8 mouse cellular contexts compared by ENCODE assay signal in the genomic region with DNA sequence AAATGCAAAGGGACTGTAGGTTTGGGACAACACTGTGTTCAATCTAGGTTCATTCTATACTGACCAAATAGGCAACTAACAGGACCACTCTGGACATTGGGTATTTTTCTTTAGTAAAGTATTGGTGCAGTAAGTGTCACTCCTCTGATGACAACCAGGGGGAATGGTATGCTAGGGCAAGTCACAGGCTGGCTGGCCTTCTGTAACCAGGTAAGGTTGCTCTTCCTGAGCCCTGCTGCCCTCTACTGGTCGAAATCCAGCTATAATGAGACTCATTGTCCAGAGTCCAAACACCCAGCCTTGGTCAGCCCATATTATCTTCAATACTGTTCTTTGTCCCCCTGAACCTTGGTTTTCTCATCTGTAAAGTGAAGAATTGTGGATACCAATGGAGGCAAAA. TPM values are rescaled to one million over a fixed set of nuclear protein-coding genes. Genes with fewer than 3 reads are reported as not detected.
DNase-seq lines count a peak whose midpoint lies in the region; ATAC-seq and TF ChIP-seq lines count a peak whose summit lies in the region.
"Had no signal": no experiment of that assay in that cellular context is flagged by ENCODE, and none has a peak within 500 bp of the region (broad histone marks: within the 10 kb centered on the region; RNA-seq: fewer than 3 reads in every experiment).

No protein-coding gene starts in this region.

- H3ac ChIP-seq in C2C12 (ENCODE audit: control insufficient read depth, insufficient read length, low read depth): no peak overlapping the region

- peak; percentile 72; the same call in 1 of the 2 replicates for ATAC-seq in liver, embryonic 16.5 days (ENCODE audit: low read depth)

- H3K4me1 ChIP-seq in kidney, adult 2 months (ENCODE audit: control insufficient read depth, insufficient read depth, low read length): no peaks in the 10 kb centered on the region
- 0 out of 2 replicates have a peak, but pooled peaks cover 3% of the 10 kb centered on the region for H3K4me1 ChIP-seq in liver, embryonic 16.5 days (ENCODE audit: control insufficient read depth, low read depth, low read length)
- H3K4me1 ChIP-seq: neural tube, embryonic 13.5 days had no signal

- H3K27me3 ChIP-seq in C2C12 (ENCODE audit: control insufficient read depth, insufficient read depth, insufficient read length): no peaks in the 10 kb centered on the region
- no peaks in the 10 kb centered on the region for H3K27me3 ChIP-seq in kidney, adult 2 months (replicated peaks; ENCODE audit: control insufficient read depth, insufficient read depth, low read length)
- H3K27me3 ChIP-seq in liver, embryonic 16.5 days (ENCODE audit: control insufficient read depth, insufficient read depth, low read depth, low read length): no peaks in the 10 kb centered on the region
- H3K27me3 ChIP-seq: neural tube, embryonic 13.5 days had no signal

- DNase-seq in 416B (ENCODE audit: low read depth): peak; percentile 83
- DNase-seq in c-Kit-positive CD71-positive TER-119-positive erythroid progenitor cells, embryonic 14.5 days (ENCODE audit: low spot score): peak; percentile 57
- DNase-seq in gastrocnemius, adult 2 months: peak; percentile 74
- DNase-seq in kidney, adult 2 months: peak; percentile 84
- DNase-seq in right cerebral cortex, postnatal 4 days: peak; percentile 37

- intact Hi-C loops in gastrocnemius, adult 2 months (cut with DNase I): loop anchor here (2.0 kb wide), 1 partner anchor 78 kb away; no protein-coding TSS in a partner anchor

- no peak overlapping the region for H3K4me2 ChIP-seq in liver, embryonic 16.5 days (ENCODE audit: low read depth, low read length)
- H3K4me2 ChIP-seq: neural tube, embryonic 13.5 days had no signal

- no peaks in the 10 kb centered on the region for H3K36me3 ChIP-seq in C2C12 (ENCODE audit: control insufficient read depth, insufficient read depth)
- H3K36me3 ChIP-seq in kidney, adult 2 months (ENCODE audit: control insufficient read depth, insufficient read depth, low read length): no peaks in the 10 kb centered on the region
- no peaks in the 10 kb centered on the region for H3K36me3 ChIP-seq in liver, embryonic 16.5 days (ENCODE audit: control insufficient read depth, insufficient read depth)
- H3K36me3 ChIP-seq: neural tube, embryonic 13.5 days had no signal

- H3K9ac ChIP-seq in liver, embryonic 16.5 days (ENCODE audit: low read depth, low read length): no peak overlapping the region
- H3K9ac ChIP-seq: neural tube, embryonic 13.5 days had no signal

- H3K79me3 ChIP-seq in C2C12 (ENCODE audit: low read depth): no peaks in the 10 kb centered on the region

- H3K9me3 ChIP-seq in liver, embryonic 16.5 days (replicated peaks; ENCODE audit: control insufficient read depth, low read length): no peaks in the 10 kb centered on the region
- H3K9me3 ChIP-seq: neural tube, embryonic 13.5 days had no signal

- peak; percentile 45 for TF ChIP-seq CTCF in C2C12 (IDR thresholded peaks at IDR 0.05; ENCODE audit: control insufficient read depth, insufficient read depth, insufficient read length)
- peak; percentile 87 for TF ChIP-seq CTCF in gastrocnemius, adult 2 months (IDR thresholded peaks at IDR 0.05)
- peak; percentile 97 for TF ChIP-seq CTCF in kidney, adult 2 months (conservative IDR thresholded peaks at IDR 0.05; ENCODE audit: insufficient read depth, insufficient read length, low read depth, low read length)

- TF ChIP-seq POLR2A in kidney, adult 2 months (IDR thresholded peaks at IDR 0.05; ENCODE audit: low read depth, low read length): no peak

- WGBS in kidney, adult 2 months: 0% methylated on average over 1 of the region's 1 CpGs
- 0% methylated on average over 1 of the region's 1 CpGs for WGBS in liver, embryonic 16.5 days (ENCODE audit: insufficient replicate concordance)

- H3K79me2 ChIP-seq in C2C12 (ENCODE audit: control insufficient read depth, insufficient read depth): no peaks in the 10 kb centered on the region

- H3K4me3 ChIP-seq in C2C12 (ENCODE audit: insufficient read depth, poor library complexity, severe bottlenecking): no peak overlapping the region
- no peak overlapping the region for H3K4me3 ChIP-seq in gastrocnemius, adult 2 months
- H3K4me3 ChIP-seq in kidney, adult 2 months (ENCODE audit: insufficient read depth, low read depth, low read length): no peak overlapping the region
- H3K4me3 ChIP-seq in liver, embryonic 16.5 days (ENCODE audit: low read depth, low read length): no peak overlapping the region
- H3K4me3 ChIP-seq: neural tube, embryonic 13.5 days had no signal

- no peak overlapping the region for H3K27ac ChIP-seq in gastrocnemius, adult 2 months
- no peak overlapping the region for H3K27ac ChIP-seq in kidney, adult 2 months (ENCODE audit: insufficient read depth, low read depth, low read length)
- H3K27ac ChIP-seq in liver, embryonic 16.5 days (ENCODE audit: low read length): no peak overlapping the region
- H3K27ac ChIP-seq: neural tube, embryonic 13.5 days had no signal

TF ChIP-seq in C2C12, 6 proteins besides CTCF, POLR2A, EP300 and RAD21:
- TF ChIP-seq MYOG (IDR thresholded peaks at IDR 0.05; ENCODE audit: control insufficient read depth, extremely low read depth, insufficient read length): no peak
- TF ChIP-seq USF1 (IDR thresholded peaks at IDR 0.05; ENCODE audit: low read depth): no peak
- TF ChIP-seq MAX (IDR thresholded peaks at IDR 0.05): no peak
- TF ChIP-seq CEBPB (IDR thresholded peaks at IDR 0.05; ENCODE audit: low read depth): no peak
- no peak for TF ChIP-seq FOSL1 (IDR thresholded peaks at IDR 0.05; ENCODE audit: insufficient read depth, low read length, poor library complexity, severe bottlenecking)
- TF ChIP-seq MYOD1 (IDR thresholded peaks at IDR 0.05; ENCODE audit: control insufficient read depth, insufficient read length, low read depth): no peak
TF ChIP-seq in C2C12: peak in this region for 0.

RNA-seq across cellular contexts. Expression of a gene that starts 19.1 kb away (rescaled TPM):
- polyA plus RNA-seq in C2C12 (2012; fragmentation: generic; extraction: Trizol): 24.0 TPM
- 10 to 100 TPM; 39.1 to 39.7 TPM for total RNA-seq in gastrocnemius, adult 2 months (2021)
- 74.3 and 89.5 TPM in 2 replicates for polyA plus RNA-seq in kidney, adult 2 months (2012; rRNA removed)
- 11.0 and 13.7 TPM in 2 replicates for polyA plus RNA-seq in liver, embryonic 16.5 days (2015; fragmentation: Nextera tagmentation; extraction: Ambion mirVana)

RNA-seq across cellular contexts. Expression of a gene that starts 22.0 kb away (rescaled TPM):
- 65.1 TPM for polyA plus RNA-seq in C2C12 (2012; fragmentation: generic; extraction: Trizol)
- total RNA-seq in gastrocnemius, adult 2 months (2021): under 1 TPM; 0.28 to 0.73 TPM
- 35.1 and 35.6 TPM in 2 replicates for polyA plus RNA-seq in kidney, adult 2 months (2012; rRNA removed)
- 8.0 and 11.8 TPM in 2 replicates for polyA plus RNA-seq in liver, embryonic 16.5 days (2015; fragmentation: Nextera tagmentation; extraction: Ambion mirVana)

Comparison
In these comparisons a context has a peak if more than half of its experiments do, and no peak if none do; other contexts are left out.
1. CTCF ChIP-seq: peak in every context shown above with its lines; median percentile 97 in kidney, adult 2 months; 87 in gastrocnemius, adult 2 months; 45 in C2C12.